Mouse (Mus musculus) midbrain, embryonic 15.5 days (tissue): Measurements from ENCODE around the gene Ofcc1. TPM values are rescaled to one million over a fixed set of nuclear protein-coding genes. Genes with fewer than 3 reads are reported as not detected.

ENCODE experiments used
- ATAC-seq: fragments of 200-750 bp; cut with Nextera tagmentation; replicated peaks from 2 replicates; pipeline ENCODE4 v1.8.0; 2017; ENCODE audit warnings: moderate TSS enrichment
- H3K27ac ChIP-seq: fragments of 300-500 bp; sonication (generic); 2 replicates; pipeline ENCODE4 v1.5.1; 2015; ENCODE audit warnings: mild to moderate bottlenecking, inconsistent platforms
- H3K27me3 ChIP-seq: fragments of 300-500 bp; sonication (generic); replicated peaks from 2 replicates; pipeline ENCODE4 v1.6.1; 2015; ENCODE audit warnings: inconsistent platforms
- H3K36me3 ChIP-seq: fragments of 300-500 bp; sonication (generic); replicated peaks from 2 replicates; pipeline ENCODE4 v1.6.1; 2015; ENCODE audit warnings: inconsistent platforms
- H3K4me1 ChIP-seq: fragments of 300-500 bp; sonication (generic); 2 replicates; pipeline ENCODE4 v1.6.1; 2015; ENCODE audit warnings: inconsistent platforms
- H3K4me2 ChIP-seq: fragments of 300-500 bp; sonication (generic); 2 replicates; pipeline ENCODE4 v1.6.1; 2015; ENCODE audit warnings: inconsistent platforms, mild to moderate bottlenecking, moderate library complexity
- H3K4me3 ChIP-seq: fragments of 300-500 bp; sonication (generic); 2 replicates; pipeline ENCODE4 v1.5.1; 2015; ENCODE audit warnings: mild to moderate bottlenecking, inconsistent platforms
- H3K9ac ChIP-seq: fragments of 300-500 bp; sonication (generic); 2 replicates; pipeline ENCODE4 v1.6.1; 2015; ENCODE audit warnings: mild to moderate bottlenecking, inconsistent platforms
- H3K9me3 ChIP-seq: fragments of 300-500 bp; sonication (generic); 2 replicates; pipeline ENCODE4 v1.6.1; 2016; ENCODE audit warnings: inconsistent platforms
- WGBS: fragments of 180-500 bp; shearing (Covaris S2); methylation state at CpG from one replicate; pipeline ENCODE4 v1.1.7; 2015; ENCODE audit warnings: mixed read lengths; 5-methylcytosine and 5-hydroxymethylcytosine counted together
- polyA plus RNA-seq: library from polyadenylated mRNA; unstranded; fragments of >200 nt; fragmentation: Nextera tagmentation; extraction: Ambion mirVana; gene quantifications from 2 replicates; pipeline ENCODE4 v1.2.1, GENCODE M21; 2015

Gene Ofcc1
- polyA plus RNA-seq, result 0.05 and 0.08 TPM in 2 replicates

DNA sequence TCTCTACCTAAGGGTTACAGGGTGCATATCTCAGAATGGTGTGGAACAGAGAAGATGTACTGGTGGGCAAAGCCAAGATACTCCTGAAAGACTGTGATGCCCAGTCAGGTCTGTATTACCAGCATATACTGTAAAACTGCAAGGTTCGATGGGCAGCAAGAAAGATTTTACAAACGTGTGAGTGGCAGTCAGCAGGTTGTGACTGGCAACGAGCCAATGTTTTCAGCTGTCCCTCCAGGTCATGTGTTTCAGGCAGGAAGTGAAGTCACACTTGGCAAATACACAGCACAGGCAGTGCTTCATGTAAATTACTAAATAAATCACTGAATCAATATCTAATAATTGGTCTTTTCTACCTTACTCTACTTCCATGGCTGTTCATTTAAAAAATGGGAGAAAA lies at the start of gene Ofcc1:
Ofcc1 (minus strand) TSS at position 163 of the 400 bp plus-strand sequence.
- WGBS, result 71% methylated on average over 3 of the region's 3 CpGs
- no peak within 1 kb of the TSS for H3K4me2 ChIP-seq
- H3K36me3 ChIP-seq, result no peaks in the 10 kb centered on the region
- no peak for ATAC-seq
- no peak within 1 kb of the TSS for H3K4me3 ChIP-seq
- H3K9me3 ChIP-seq, result no peaks in the 10 kb centered on the region
- no peak within 1 kb of the TSS for H3K27ac ChIP-seq
- H3K4me1 ChIP-seq, result no peaks in the 10 kb centered on the region
- no peaks in the 10 kb centered on the region for H3K27me3 ChIP-seq
- H3K9ac ChIP-seq, result no peak within 1 kb of the TSS

DNA sequence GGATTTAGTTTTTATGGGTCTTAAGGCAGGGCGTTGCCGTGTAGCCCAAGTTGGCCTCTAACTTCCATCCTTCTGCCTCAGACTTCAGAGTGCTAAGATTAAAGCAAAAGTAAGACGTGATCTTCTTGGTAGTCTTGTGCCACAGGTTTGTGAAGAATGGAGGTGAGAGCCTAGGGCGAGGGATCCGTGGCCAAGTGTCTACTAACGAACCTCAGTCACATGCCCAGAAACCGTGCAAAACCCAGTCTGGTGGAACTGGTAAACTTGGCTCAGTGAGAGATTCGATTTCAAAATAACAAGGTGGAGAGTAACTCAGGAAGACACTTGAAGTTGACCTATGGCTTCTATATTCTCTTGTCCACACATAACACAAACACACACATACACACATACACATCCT lies 28.9 kb upstream of the Ofcc1 start:
- no peak overlapping the region for H3K4me3 ChIP-seq
- H3K27ac ChIP-seq, result no peak overlapping the region
- no peaks in the 10 kb centered on the region for H3K36me3 ChIP-seq
- H3K9me3 ChIP-seq, result no peaks in the 10 kb centered on the region
- H3K4me1 ChIP-seq, result no peaks in the 10 kb centered on the region
- H3K4me2 ChIP-seq, result no peak overlapping the region
- no peak for ATAC-seq
- H3K9ac ChIP-seq, result no peak overlapping the region
- 93% methylated on average over 8 of the region's 8 CpGs for WGBS
- H3K27me3 ChIP-seq, result no peaks in the 10 kb centered on the region

DNA sequence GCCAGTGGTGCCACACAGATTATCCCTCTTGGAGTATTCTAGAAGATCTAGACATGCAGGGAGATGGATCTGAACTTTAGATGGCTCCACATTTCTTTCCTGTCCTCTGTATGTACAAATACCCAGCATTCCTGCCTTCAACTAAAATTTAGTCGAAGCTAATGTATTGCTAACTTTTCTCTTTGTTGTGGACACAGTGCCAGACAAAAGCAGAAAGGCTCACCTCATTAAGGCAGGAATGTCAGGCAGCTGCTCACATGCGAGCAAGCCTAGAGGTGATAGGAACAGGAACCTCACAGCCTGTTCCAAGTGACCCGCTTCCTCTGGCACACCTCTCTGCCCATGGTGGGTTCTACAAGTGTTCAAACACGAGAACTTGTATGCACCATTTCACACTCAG lies 26.2 kb upstream of the Ofcc1 start:
- Histone ChIP-seq H3K27me3 (no peaks in the 10 kb centered on the region), H3K4me2 (no peak overlapping the region), H3K4me1 (no peaks in the 10 kb centered on the region), H3K9ac (no peak overlapping the region), H3K27ac (no peak overlapping the region), H3K4me3 (no peak overlapping the region), H3K9me3 (no peaks in the 10 kb centered on the region), H3K36me3 (no peaks in the 10 kb centered on the region)
- ATAC-seq, result no peak
- WGBS, result 61% methylated on average over 4 of the region's 4 CpGs

DNA sequence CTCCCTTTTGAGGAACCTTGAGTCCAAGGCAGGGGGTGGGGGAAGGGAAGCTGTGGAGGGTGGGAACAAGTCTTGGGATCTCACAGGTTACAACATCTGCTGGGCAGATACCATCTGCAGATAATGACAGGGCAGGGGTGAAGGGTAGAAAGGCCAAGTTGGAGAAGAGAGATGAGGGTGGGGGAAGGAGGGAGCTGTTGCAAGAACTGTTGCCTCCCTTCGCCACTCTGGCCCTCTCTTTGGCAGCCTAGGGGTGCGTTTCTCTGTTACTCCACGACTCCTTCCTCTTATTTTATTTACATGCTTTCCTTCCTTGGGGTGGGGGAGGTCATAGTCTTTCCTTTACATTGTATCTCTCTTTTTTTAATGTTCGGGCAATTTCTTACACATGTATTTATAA lies 23.7 kb upstream of the Ofcc1 start:
- Histone ChIP-seq H3K9ac (no peak overlapping the region), H3K4me3 (no peak overlapping the region), H3K27me3 (no peaks in the 10 kb centered on the region), H3K9me3 (no peaks in the 10 kb centered on the region), H3K4me2 (no peak overlapping the region), H3K4me1 (no peaks in the 10 kb centered on the region), H3K27ac (no peak overlapping the region), H3K36me3 (no peaks in the 10 kb centered on the region)
- WGBS, result 76% methylated on average over 4 of the region's 4 CpGs
- ATAC-seq, result no peak

DNA sequence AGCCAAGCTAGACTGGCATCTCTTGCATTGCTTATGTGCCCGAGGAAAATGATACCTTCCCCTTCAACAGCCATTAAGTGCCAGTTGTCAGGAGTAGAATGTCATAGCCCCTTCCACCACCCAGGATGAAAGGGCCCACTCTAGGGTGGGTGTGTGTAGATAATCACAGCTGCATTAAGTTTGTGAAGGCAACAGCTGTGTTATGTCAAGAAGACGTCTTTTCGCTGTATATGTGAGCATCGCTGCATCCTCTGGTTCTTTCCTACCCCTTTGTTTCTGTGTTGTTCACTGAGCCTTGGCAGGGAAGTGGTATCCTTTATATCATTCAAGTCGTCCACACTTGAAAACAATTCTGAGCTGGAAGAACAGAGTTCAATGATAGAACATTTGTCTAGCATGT lies 15.5 kb upstream of the Ofcc1 start:
- Histone ChIP-seq H3K9me3 (0 out of 2 replicates have a peak, but pooled peaks cover 2% of the 10 kb centered on the region), H3K36me3 (no peaks in the 10 kb centered on the region), H3K4me2 (no peak overlapping the region), H3K4me3 (no peak overlapping the region), H3K9ac (no peak overlapping the region), H3K27me3 (no peaks in the 10 kb centered on the region), H3K27ac (no peak overlapping the region), H3K4me1 (no peaks in the 10 kb centered on the region)
- WGBS, result 69% methylated on average over 5 of the region's 5 CpGs
- no peak for ATAC-seq

DNA sequence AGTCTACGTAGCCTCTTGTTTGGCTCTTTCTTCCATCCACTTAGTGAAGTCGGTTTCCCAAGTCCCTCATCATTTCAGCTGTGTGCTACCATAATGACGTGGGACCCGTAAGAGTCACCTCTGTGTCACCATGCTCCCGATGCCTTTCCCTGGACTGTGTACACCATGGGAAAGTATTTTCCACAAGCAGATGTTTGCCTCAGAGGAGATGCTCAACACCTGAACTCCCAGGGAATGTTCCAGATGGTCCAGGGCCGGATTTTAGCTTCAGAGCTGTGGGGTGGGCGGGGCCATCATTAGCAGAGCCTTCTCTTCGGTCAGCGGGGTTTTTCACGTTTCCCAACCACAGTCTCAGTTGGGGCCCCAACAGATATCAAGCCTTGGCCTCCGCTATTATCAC lies 5.5 kb upstream of the Ofcc1 start:
- no peak for ATAC-seq
- no peak overlapping the region for H3K27ac ChIP-seq
- H3K36me3 ChIP-seq, result no peaks in the 10 kb centered on the region
- no peak overlapping the region for H3K9ac ChIP-seq
- 83% methylated on average over 11 of the region's 11 CpGs for WGBS
- no peaks in the 10 kb centered on the region for H3K27me3 ChIP-seq
- no peaks in the 10 kb centered on the region for H3K4me1 ChIP-seq
- H3K4me2 ChIP-seq, result no peak overlapping the region
- no peaks in the 10 kb centered on the region for H3K9me3 ChIP-seq
- no peak overlapping the region for H3K4me3 ChIP-seq

DNA sequence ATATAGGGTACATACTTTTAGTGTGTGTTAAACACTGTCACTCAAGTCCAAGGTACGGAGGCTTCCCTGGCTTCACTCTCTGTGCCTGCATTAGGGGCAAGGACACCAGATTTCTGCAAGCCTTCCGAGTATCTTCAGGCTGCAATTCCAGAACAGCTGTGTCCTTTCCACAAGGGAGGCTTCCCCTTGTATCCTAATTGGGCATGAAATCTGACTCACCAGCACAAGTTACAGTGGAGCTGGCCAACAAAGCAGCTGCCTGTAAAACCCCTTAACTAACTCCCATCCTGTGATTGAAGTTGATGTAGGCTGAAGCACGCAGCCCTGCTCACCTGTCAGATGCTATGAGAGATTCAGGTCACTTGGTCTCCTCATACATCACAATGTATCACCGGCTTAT lies 3.6 kb upstream of the Ofcc1 start:
- H3K9ac ChIP-seq, result no peak overlapping the region
- 57% methylated on average over 4 of the region's 4 CpGs for WGBS
- H3K4me2 ChIP-seq, result no peak overlapping the region
- no peaks in the 10 kb centered on the region for H3K4me1 ChIP-seq
- no peak overlapping the region for H3K27ac ChIP-seq
- no peaks in the 10 kb centered on the region for H3K9me3 ChIP-seq
- no peak for ATAC-seq
- no peaks in the 10 kb centered on the region for H3K36me3 ChIP-seq
- no peak overlapping the region for H3K4me3 ChIP-seq
- H3K27me3 ChIP-seq, result no peaks in the 10 kb centered on the region

DNA sequence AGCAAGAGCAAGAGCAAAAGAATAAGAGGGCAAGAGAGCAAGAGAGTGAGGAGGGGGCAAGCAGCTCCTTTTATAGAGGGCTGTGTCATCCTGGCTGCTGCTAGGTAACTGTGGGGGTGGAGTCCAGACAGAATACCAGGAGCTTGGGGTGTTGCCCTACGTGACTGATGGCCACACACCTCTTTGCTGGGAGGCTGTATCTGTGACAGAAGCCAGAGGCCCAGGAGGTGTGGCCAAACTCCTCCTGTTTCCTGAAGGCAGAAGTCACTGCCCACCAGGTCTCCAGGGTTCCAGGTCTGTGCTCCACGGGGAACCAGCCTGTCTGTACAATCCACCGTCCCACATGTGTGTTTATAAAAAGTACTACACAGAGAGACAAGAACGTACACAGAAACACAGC lies 558 bp downstream of the Ofcc1 start:
- no peaks in the 10 kb centered on the region for H3K4me1 ChIP-seq
- no peaks in the 10 kb centered on the region for H3K9me3 ChIP-seq
- no peak for ATAC-seq
- H3K27me3 ChIP-seq, result no peaks in the 10 kb centered on the region
- no peak overlapping the region for H3K9ac ChIP-seq
- no peak overlapping the region for H3K4me2 ChIP-seq
- no peaks in the 10 kb centered on the region for H3K36me3 ChIP-seq
- 54% methylated on average over 4 of the region's 4 CpGs for WGBS
- H3K4me3 ChIP-seq, result no peak overlapping the region
- H3K27ac ChIP-seq, result no peak overlapping the region

DNA sequence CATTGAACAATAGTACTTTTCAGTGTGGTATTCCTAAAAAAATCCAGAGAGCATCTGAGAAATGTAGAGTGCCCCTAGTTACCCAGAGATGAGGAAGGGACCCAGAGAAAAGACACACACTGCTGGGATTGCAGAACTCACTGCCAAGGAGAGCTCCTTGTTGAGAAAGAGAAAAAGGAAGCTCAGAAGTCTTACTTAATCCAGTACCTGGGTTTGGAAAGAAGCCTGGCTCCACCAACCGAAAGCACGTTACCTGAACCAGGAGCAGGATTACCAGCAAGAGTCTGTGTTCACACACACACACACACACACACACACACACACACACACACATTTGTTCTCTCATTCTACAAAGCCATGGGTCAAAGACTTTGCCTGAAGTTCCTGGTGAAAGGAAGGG lies 14.2 kb downstream of the Ofcc1 start:
- ATAC-seq, result no peak
- H3K36me3 ChIP-seq, result no peaks in the 10 kb centered on the region
- no peak overlapping the region for H3K4me2 ChIP-seq
- no peak overlapping the region for H3K4me3 ChIP-seq
- no peak overlapping the region for H3K9ac ChIP-seq
- H3K27ac ChIP-seq, result no peak overlapping the region
- H3K9me3 ChIP-seq, result no peaks in the 10 kb centered on the region
- H3K4me1 ChIP-seq, result no peaks in the 10 kb centered on the region
- WGBS, result 96% methylated on average over 2 of the region's 2 CpGs
- no peaks in the 10 kb centered on the region for H3K27me3 ChIP-seq

DNA sequence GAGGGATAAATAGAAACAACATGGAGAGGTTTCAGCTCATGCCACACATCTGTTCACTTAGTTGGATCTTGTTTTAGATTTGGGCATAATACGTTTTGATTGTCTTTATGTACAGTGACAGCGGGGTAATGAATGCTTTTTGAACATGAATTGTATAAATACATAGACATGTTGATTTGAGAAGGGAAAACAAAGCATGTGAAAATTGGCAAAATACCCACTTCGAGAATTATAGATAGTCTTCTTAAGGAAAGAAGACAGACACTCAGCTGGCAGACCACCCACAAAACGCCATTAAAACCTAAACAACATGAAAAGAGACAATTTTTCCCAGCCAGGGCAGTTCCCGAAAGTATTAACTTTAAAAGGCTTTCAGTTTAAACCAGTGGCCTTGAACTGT lies 37.9 kb downstream of the Ofcc1 start:
- no peak for ATAC-seq
- Histone ChIP-seq H3K9me3 (no peaks in the 10 kb centered on the region), H3K4me3 (no peak overlapping the region), H3K4me1 (no peaks in the 10 kb centered on the region), H3K27ac (no peak overlapping the region), H3K9ac (no peak overlapping the region), H3K27me3 (no peaks in the 10 kb centered on the region), H3K36me3 (no peaks in the 10 kb centered on the region), H3K4me2 (no peak overlapping the region)
- WGBS, result 78% methylated on average over 5 of the region's 5 CpGs

DNA sequence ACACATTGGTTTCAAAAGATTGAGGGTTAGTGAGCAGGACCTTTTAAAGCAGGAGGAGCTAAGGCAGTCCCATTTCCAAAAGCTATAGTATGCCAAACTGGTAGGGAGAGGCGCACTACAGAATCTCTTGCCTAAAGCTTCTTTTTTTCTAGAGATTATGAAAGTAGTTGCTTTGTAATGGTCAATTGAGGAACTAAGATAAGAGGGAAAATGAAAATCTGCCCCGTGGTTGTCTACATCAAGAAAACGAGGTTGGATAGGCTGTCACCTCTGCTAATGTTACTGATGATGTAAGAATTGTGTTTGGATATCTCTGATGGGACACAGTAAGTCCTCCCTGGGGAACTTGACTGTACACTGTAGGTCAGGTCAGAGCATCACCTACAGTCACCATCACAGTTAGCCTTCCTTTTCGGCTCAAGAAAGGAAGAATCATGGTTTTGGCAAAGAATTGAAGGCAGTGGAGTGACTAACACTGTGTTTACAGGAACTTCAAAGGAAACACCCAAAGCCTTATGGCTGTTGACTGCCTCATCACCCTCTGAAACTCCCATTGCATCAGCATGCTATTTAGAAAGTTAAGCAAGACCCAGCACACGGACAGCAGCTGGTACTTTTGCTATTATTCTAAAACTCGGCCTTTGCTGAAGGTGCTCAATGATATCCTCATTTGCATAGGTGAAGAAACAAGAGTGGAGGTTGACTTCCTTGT lies 40.3 kb downstream of the Ofcc1 start:
- Histone ChIP-seq H3K27me3 (no peaks in the 10 kb centered on the region), H3K4me3 (no peak overlapping the region), H3K4me2 (no peak overlapping the region), H3K27ac (no peak overlapping the region), H3K9ac (no peak overlapping the region), H3K4me1 (no peaks in the 10 kb centered on the region), H3K9me3 (no peaks in the 10 kb centered on the region), H3K36me3 (no peaks in the 10 kb centered on the region)
- 86% methylated on average over 6 of the region's 6 CpGs for WGBS
- no peak for ATAC-seq

DNA sequence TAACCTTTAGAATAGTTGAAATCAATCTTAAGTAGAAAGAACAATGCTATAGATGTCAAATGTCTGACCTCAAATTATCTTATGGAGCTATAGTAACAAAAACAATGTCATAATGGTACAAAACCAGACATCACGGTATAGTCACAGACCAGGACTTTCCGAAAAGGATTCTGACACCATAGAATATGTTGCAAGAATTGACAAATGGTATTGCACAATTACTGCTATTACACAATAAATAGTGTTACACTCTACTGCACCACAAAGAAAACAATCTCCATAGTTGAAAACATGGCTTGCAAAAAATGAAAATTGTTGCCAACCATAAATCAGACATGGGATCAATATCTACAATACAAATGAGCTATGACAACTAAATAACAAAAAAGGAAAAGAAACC lies 43.5 kb downstream of the Ofcc1 start:
- H3K4me1 ChIP-seq, result no peaks in the 10 kb centered on the region
- H3K4me3 ChIP-seq, result no peak overlapping the region
- ATAC-seq, result no peak
- H3K27ac ChIP-seq, result no peak overlapping the region
- H3K4me2 ChIP-seq, result no peak overlapping the region
- no peak overlapping the region for H3K9ac ChIP-seq
- WGBS, result 88% methylated on average over 2 of the region's 2 CpGs
- H3K36me3 ChIP-seq, result no peaks in the 10 kb centered on the region
- no peaks in the 10 kb centered on the region for H3K27me3 ChIP-seq
- no peaks in the 10 kb centered on the region for H3K9me3 ChIP-seq

DNA sequence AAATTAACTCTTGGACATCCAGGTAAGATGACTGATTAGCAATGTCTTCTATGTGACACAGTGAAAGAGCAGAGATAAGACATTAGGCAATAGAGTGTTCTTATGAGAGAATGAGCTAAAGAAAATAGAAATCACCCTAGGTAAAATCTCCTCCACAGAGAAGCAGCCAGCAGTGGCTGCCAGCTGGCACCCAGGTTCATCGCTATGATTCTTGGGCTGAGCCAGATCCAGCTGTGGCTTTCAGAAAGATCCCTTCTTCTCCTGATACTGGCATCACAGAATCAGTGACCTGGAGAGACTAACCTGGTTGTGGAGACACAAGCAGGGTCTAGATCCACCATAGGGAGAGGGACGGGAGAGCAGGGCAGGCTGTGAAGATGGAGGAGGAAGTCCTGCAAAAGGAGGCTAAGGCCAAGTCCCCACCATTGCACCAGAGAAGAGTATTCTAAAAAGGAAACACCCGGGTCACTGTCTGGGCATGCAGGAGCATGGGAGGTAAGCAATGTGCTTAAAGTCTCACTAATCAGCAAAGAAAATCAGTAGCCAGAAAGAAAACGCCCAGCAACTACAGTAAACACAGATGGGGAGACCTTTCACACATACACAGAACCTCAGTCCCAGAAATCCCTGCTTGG lies 46.0 kb downstream of the Ofcc1 start:
- no peak overlapping the region for H3K27ac ChIP-seq
- H3K27me3 ChIP-seq, result no peaks in the 10 kb centered on the region
- no peaks in the 10 kb centered on the region for H3K36me3 ChIP-seq
- WGBS, result 76% methylated on average over 4 of the region's 4 CpGs
- H3K9me3 ChIP-seq, result no peaks in the 10 kb centered on the region
- no peaks in the 10 kb centered on the region for H3K4me1 ChIP-seq
- H3K4me3 ChIP-seq, result no peak overlapping the region
- H3K4me2 ChIP-seq, result no peak overlapping the region
- no peak for ATAC-seq
- no peak overlapping the region for H3K9ac ChIP-seq
